Mouse (Mus musculus) induced T-regulatory cell, adult 2 months (primary cell): Measurements from ENCODE around the gene Gm7544.
"Not testable (repeated sequence)": the region's sequence is repeated elsewhere in the genome, so short reads cannot be mapped to it uniquely, and the experiment has no call there.

Experiments used
- DNase-seq: peaks from one replicate; pipeline ENCODE4 v3.0.0-alpha.2; 2012; ENCODE audit warnings: low read depth

Gene Gm7544

GRCm38 (mm10) chr1:82913434-82913833, 42.4 kb downstream of the Gm7544 start:
- not testable (repeated sequence) for DNase-seq

DNA sequence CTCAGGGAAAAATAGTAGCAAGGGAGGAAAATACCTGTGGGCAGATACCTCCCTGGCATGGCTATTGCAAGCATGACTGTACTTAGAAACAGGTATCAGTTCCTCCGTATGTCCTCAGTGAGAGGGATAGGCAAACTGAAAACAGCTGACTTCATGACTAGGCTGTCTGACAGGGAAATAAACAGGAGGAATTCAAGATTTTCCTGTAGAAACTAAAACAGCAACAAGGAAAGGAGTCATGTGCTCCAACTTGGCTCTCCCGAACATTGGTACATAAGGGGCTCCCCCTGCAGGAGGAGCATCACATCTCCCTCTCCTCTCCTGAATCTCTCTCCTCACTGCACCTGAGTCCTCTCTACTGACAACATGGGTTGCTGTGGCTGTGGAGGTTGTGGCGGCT, 42.8 kb downstream of the Gm7544 start, which contains the start of gene A030005L19Rik:
Gene A030005L19Rik, plus strand, starts transcription at position 301 of the 400 bp plus-strand sequence.
- DNase-seq: no peak

GRCm38 (mm10) chr1:82905886-82906285, 49.9 kb downstream of the Gm7544 start:
- no peak for DNase-seq
